Mouse (Mus musculus): ENCODE data around the gene Zscan22. TPM values are rescaled to one million over a fixed set of nuclear protein-coding genes. Genes with fewer than 3 reads are reported as not detected.
"Not testable (repeated sequence)": the region's sequence is repeated elsewhere in the genome, so short reads cannot be mapped to it uniquely, and the experiment has no call there.

Zscan22 gene
- total RNA-seq, 2 experiments from 2014 or later, result 11.2 to 12.3 TPM

DNA sequence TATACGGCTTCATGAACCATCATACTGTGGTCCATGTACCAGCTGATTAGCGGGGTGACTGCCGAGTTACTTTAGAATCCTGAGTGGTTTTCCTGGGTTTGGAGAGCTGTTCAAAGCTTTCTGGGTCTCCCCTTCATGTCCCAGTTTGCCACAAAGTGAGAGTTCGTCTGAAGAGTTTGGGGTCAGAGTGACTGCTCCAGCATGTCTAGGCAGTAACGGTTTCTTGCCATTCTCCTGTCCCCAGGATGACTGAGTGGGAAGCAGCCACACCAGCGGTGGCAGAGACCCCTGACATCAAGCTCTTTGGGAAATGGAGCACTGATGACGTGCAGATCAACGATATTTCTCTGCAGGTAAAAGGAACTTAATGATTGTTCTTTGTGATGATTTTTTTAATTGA is 25.1 kb downstream of the Zscan22 start:
- intact Hi-C loops (cut with DNase I), result no loop called here
- no peak for DNase-seq (ENCODE audit: extremely low spot score in 1 of 2, low spot score in 2 of 2)

DNA sequence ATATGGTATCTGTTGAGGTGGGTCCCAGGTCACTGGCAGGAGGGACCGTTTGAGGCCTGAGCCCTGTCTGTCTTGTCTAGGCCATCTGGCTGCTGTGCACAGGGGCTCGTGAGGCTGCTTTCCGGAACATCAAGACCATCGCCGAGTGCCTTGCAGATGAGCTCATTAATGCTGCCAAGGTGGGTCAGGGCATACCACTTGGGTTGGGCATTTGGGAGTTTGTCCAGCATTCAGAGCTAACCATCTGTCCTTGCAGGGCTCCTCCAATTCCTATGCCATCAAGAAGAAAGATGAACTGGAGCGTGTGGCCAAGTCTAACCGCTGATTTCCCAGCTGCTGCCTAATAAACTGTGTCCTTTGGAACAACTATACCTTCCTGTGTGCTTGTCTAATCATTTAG is 28.7 kb downstream of the Zscan22 start:
- no peak for DNase-seq (ENCODE audit: extremely low spot score in 1 of 2, low spot score in 2 of 2)
- intact Hi-C loops (cut with DNase I), result no loop called here

DNA sequence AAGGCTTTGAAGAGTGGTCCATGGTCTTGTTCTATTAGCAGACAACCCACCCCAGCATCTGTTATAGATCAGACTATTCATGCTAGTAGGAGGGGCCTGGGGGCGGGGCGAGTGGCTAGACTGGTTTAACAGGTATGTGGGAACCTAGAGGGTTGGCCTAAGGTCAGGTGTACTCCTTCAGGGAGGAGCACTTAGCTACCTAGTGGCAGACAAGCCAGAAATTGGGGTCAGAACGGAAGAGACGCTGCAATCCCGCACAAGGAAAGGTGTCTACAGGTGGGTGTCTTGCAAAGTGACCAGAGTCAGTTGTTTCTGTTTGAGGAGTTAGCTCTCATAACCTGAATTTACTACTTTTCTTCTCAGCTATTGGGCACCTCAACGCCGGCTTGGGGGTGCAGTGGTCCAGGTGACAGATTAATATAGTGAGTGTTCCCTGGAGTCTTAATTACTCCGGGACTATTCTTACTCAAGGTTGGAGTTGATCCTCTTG is 29.6 kb downstream of the Zscan22 start, which contains the start of gene Rnf225:
Rnf225 (plus strand) TSS at position 226 of the 490 bp plus-strand sequence.
- intact Hi-C loops (cut with DNase I), result no loop called here
- DNase-seq (ENCODE audit: extremely low spot score in 1 of 2, low spot score in 2 of 2), result peak in 1 of 2 experiments; percentile 57

DNA sequence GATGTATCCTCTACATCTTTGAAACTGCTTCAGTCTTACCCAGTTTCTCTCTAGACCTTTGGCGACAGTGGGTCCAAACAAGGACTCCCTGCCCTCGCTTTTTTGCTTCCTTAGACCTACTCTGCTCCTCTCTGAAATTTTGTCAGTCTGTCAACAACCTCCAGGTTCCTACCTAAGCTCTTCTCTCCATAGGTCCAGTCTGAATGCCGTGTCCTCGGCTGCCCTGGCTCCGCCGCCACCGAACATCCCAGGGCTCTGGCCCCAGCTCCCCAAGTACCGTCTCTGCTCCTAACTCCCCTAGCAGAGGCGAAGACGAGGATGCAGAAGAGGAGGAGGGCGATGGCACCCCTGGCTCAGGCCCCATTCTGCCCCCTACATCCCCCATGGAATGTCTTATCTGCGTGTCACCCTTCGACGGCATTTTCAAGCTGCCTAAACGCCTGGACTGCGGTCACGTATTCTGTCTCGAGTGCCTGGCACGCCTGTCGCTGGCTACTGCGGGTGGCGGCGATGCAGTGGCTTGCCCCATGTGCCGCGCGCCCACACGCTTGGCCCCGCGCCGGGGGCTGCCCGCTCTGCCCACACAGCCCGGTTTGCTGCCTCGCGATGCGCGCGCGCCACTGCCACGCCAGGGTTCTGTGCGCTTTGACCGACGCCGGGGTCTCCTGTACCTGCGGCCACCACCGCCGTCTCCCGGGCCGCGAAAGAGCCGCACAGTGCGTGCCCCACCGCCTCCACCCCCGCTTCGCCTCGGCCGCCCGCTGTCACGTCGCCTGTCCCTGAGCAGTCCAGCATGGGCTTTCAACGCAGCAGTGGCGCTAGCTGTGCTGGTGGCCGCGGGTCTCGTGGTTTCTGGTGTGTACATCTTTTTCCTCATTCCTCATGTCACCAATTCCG is 30.3 kb downstream of the Zscan22 start:
- peak in 1 of 2 experiments; percentile 79 for DNase-seq (ENCODE audit: extremely low spot score in 1 of 2, low spot score in 2 of 2)
- intact Hi-C loops (cut with DNase I), result no loop called here

DNA sequence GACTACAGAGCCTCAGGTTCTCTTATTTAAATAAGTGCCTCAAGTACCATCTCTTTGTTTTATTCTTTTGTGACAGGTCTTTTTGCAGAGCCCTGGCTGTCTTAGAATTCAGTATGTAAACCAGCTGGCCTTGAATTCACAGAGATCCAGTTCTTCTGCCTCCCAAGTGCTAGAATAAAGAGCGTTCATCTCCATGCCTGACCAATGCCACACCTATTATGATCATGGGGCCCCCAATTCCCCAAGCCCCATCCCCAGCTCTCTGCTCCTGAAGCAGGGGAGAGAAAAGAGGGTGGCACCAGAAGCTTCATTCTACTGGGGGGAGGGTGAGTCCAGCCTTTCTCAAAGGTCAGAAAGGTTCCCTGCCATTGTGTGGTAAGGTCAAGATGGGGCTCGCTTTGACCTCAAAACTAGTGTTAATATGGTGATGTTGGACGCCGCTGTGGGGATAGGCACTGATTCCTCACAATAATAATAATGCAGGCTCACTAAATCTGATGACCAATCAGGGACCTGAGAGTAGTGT is 36.1 kb downstream of the Zscan22 start:
- intact Hi-C loops (cut with DNase I), result no loop called here
- DNase-seq (ENCODE audit: extremely low spot score in 1 of 2, low spot score in 2 of 2), result no peak

DNA sequence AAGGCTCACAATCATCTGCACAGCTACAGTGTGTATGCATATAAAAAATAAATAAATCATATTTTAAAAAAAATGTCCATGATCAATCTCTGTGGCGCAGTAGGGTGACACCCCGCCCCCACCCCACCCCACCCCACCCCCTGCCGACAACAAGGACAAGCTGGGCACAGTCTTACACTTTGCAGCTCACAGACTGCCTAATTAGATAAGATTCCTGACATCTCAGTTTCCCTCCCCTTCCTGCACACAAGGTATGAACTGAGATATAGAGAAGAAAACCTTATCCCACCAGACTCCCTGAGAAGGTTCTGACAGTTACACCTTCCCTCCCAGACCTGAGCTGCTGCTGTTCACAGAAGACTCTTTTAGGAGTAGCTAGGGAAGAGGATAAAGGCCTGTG is 37.2 kb downstream of the Zscan22 start:
- intact Hi-C loops (cut with DNase I), result no loop called here
- DNase-seq (ENCODE audit: extremely low spot score in 1 of 2, low spot score in 2 of 2), result no peak

DNA sequence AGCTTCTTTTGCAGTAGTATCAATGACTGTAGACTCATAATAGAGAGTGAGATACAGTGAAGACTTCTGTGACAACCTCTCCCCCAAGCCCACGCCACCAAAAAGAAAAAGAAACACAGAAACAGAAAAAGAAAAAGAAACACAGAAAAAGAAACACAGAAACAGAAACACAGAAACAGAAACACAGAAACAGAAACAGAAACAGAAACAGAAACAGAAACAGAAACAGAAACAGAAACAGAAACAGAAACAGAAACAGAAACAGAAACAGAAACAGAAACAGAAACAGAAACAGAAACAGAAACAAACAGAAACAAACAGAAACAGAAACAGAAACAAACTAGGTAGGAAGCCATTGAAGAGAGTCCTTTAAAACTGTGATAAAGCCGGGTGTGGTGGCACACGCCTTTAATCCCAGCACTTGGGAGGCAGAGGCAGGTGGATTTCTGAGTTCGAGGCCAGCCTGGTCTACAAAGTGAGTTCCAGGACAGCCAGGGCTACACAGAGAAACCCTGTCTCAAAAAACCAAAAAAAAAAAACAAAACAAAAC is 39.7 kb downstream of the Zscan22 start:
- intact Hi-C loops (cut with DNase I); DNase-seq (ENCODE audit: extremely low spot score in 1 of 2, low spot score in 2 of 2): not testable (repeated sequence)

DNA sequence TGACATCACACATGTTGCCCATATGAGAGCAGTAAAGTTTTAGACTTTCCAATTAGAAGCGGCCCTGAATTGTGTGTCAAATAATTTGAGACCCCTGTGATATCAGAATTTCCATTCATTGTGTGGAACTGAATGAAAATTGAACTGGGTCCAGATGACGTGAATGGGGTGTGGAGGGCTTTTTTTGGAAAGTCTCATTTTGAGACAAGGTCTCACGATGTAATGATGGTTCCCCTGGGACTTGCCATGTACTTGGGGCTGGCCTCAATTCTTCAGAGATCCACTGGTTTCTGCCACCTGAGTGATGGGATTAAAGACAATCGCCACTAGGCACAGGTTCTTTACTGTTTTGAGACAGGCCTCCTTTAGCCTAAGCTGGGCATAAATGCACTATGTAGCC is 43.0 kb downstream of the Zscan22 start:
- intact Hi-C loops (cut with DNase I), result no loop called here
- no peak for DNase-seq (ENCODE audit: extremely low spot score in 1 of 2, low spot score in 2 of 2)

DNA sequence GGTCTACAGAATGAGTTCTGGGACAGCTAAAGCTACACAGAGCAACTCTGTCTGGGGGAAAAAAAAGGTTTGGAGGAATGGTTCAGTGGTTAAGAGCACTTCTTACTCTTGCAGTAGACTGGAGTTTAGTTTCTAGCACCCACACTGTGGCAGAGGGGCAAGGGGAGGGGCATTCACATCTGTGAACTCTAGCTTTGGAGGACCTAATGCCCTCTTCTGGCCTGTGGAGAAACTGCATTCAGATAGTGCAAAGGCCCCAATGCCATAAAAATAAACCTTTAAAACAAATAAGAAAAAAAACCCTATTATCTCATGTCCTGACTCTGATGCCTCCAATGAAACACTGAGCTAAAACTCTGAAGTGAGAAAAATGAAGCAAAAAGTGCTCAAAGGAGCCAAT is 45.9 kb downstream of the Zscan22 start:
- no peak for DNase-seq (ENCODE audit: extremely low spot score in 1 of 2, low spot score in 2 of 2)
- intact Hi-C loops (cut with DNase I), result no loop called here

DNA sequence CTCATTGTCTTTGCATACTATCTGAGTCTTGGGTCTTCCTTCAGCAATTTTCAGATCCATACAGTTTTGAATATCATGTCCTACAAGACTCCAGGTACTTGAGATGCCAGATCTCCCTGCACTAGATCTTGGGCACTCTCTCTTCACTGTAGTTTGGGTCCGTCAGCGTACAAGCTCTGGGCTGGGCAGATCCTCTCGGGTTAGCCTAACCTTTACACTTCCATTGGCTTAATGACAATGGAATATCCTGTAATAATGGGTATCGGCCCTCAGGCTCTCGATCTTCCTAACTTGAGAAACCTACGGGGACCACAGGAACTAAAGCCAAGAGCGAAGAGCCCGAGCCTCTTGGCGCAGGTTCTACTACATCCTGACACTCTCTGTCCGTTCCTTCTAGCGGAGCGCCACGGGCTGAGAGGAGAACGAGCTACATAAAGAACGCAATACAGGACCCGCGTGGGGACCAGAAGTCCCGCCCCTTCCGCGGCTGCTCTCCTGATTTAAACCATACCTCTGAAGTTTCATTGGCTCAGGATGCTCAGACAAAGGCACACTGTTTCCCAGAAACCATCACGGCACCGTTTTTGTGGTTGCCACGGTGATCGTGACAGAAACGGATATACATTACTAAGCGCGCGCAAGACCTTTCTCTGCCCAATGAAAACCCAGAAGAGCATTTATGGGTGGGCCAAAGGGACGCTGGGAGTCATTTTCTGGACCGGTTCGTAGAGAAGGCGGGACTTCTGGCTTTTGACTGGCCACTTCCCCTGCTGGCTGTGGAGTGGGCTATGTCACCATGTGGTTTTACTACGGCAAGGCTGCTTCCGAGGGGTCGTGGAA is 51.6 kb downstream of the Zscan22 start:
- intact Hi-C loops (cut with DNase I), result no loop called here
- DNase-seq (ENCODE audit: extremely low spot score in 1 of 2, low spot score in 2 of 2), result peak; percentile 94 to 98

DNA sequence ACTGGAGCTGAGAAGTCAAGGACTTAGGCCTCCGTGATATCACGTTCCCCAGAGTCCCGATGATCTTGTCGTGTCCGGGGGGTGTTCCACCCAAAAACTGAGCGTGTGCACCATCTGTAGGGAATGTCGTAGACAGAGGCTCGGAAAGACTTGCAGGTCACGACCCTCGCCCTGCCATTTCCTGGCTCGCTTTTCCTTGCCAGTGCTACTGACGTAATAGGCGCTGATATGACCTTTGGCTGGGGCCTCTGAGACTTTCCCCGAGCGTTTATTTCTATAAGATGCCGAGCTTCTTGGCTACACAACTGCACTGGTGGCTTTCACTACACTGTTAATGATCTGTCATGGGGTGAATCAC is 52.2 kb downstream of the Zscan22 start:
- DNase-seq (ENCODE audit: extremely low spot score in 1 of 2, low spot score in 2 of 2), result no peak
- intact Hi-C loops (cut with DNase I), result no loop called here

DNA sequence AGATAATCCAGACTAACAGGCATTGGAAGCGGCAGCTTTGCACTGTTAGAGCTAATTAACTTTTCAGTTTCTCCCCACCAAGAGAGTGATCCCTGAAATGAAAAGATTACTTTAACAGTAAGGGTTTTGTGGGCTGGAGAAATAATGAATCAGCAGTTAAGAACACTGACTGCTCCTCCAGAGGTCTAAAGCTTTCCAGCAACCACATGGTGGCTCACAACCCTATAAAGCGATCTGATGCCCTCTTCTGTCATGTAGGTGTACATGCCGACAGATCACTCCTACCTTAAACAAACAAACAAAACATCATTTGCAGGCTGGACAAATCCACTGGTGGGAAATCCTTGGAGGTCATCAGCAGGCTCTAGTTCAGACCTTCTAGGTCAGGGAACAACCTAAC is 57.3 kb downstream of the Zscan22 start:
- intact Hi-C loops (cut with DNase I), result no loop called here
- no peak for DNase-seq (ENCODE audit: extremely low spot score in 1 of 2, low spot score in 2 of 2)

DNA sequence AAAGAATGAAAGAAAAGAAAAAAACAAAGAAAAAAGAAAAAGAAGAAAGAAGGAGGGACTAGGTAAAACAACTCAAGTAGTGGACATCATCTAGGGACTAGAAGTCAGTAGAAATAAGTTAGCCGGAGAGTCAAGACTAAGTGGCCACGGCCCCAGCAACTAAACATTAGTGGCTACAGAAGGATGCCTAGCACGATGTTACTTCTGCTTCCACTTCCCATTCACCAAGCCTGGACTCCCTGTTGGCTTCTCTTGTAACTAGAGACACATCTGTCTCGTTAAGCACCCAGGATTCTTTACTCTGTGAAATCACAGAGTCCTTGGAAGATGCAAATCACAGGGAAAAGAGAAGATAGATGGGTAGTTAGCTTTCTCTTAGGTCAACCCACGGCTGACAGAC is 59.9 kb downstream of the Zscan22 start:
- intact Hi-C loops (cut with DNase I), result no loop called here
- no peak for DNase-seq (ENCODE audit: extremely low spot score in 1 of 2, low spot score in 2 of 2)

Other genes starting within 250 kb of the Zscan22 start
- gene Vmn2r55, start 212.8 kb upstream of the Zscan22 start, total RNA-seq (2021), result under 1 TPM in 1 of 2 experiments, not detected in 1; 0.16 TPM
- under 1 TPM; 0.04 to 0.11 TPM for gene Vmn2r56, start 162.8 kb upstream of the Zscan22 start, total RNA-seq (2021)
- gene Zscan18, start 94.2 kb upstream of the Zscan22 start, total RNA-seq (2021), result 10 to 100 TPM; 22.1 to 23.4 TPM
- gene Zfp329, start 79.0 kb upstream of the Zscan22 start, total RNA-seq (2021), result 10 to 100 TPM; 20.2 to 20.9 TPM
- 10 to 100 TPM; 14.5 to 16.7 TPM for gene Zfp110, start 63.1 kb upstream of the Zscan22 start, total RNA-seq (2021)
- 1 to 10 TPM; 7.5 to 7.7 TPM for gene Zfp128, start 16.6 kb upstream of the Zscan22 start, total RNA-seq (2021)
- 100 to 1,000 TPM; 507 to 513 TPM for gene Rps5, start 24.5 kb downstream of the Zscan22 start, total RNA-seq (2021)
- 1 to 10 TPM; 1.3 to 1.6 TPM for gene Rnf225, start 29.6 kb downstream of the Zscan22 start, total RNA-seq (2021)
- gene Zfp324, start 68.0 kb downstream of the Zscan22 start, total RNA-seq (2021), result 10 to 100 TPM; 15.3 to 16.7 TPM
- gene Zfp446, start 80.0 kb downstream of the Zscan22 start, total RNA-seq (2021), result 1 to 10 TPM; 6.5 to 8.0 TPM
- gene Slc27a5, start 100.4 kb downstream of the Zscan22 start, total RNA-seq (2021), result under 1 TPM in 1 of 2 experiments, not detected in 1; 0.20 TPM
- 100 to 1,000 TPM; 252 to 265 TPM for gene Trim28, start 101.3 kb downstream of the Zscan22 start, total RNA-seq (2021)
- gene Zbtb45, start 112.2 kb downstream of the Zscan22 start, total RNA-seq (2021), result 10 to 100 TPM; 31.3 to 32.1 TPM
- 100 to 1,000 TPM; 133 to 134 TPM for gene Chmp2a, start 137.0 kb downstream of the Zscan22 start, total RNA-seq (2021)
- 100 to 1,000 TPM; 221 to 229 TPM for gene Ube2m, start 140.5 kb downstream of the Zscan22 start, total RNA-seq (2021)
- 10 to 100 TPM; 15.2 to 15.9 TPM for gene Mzf1, start 156.9 kb downstream of the Zscan22 start, total RNA-seq (2021)
- under 1 TPM in 1 of 2 experiments, not detected in 1; 0.06 TPM for gene Vmn1r85, start 197.4 kb downstream of the Zscan22 start, total RNA-seq (2021)
- not detected for gene Vmn1r86, start 222.1 kb downstream of the Zscan22 start, total RNA-seq (2021)
- not detected for gene Vmn1r87, start 242.3 kb downstream of the Zscan22 start, total RNA-seq (2021)

All from left cerebral cortex, postnatal 10 days (tissue).